8 mouse cellular contexts compared by ENCODE assay signal in the genomic region with DNA sequence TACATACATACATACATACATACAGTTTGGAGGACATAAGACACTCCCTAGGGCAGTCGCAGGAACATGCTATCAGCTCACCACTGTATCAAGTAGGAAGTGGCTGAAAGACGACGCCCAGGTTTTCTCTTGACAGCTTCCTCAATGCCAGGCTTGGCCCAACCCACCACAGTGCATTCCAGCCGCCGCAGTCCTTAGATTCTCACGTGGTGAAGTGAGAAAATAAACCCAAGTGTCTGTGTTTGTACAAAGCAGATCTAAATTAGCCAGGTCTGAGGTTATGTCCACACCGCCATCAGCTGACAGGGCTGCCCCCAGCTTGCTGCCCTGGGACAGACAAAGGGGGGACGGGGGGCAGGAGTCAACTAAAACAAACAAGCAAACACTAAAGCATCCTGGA.
DNase-seq lines count a peak whose midpoint lies in the region; ATAC-seq lines count a peak whose summit lies in the region.

No protein-coding gene starts in this region.

- H3K9me3 ChIP-seq in heart, embryonic 11.5 days (replicated peaks; ENCODE audit: control insufficient read depth, low read length) = no peaks in the 10 kb centered on the region

- DNase-seq in heart, adult 8-10 months (ENCODE audit: low spot score) = no peak
- DNase-seq in embryo, embryonic 11 days = peak; percentile 70
- DNase-seq in kidney, postnatal 14 days = peak; percentile 14
- DNase-seq in layer of hippocampus, adult 18-20 months (ENCODE audit: low spot score in 2 of 2) = no peak
- DNase-seq in left cerebral cortex, adult 18-20 months (ENCODE audit: low spot score in 2 of 2) = no peak
- no peak for DNase-seq in frontal cortex, adult 2 months (ENCODE audit: extremely low spot score in 1 of 2, low spot score in 1 of 2)

- H3K4me2 ChIP-seq in heart, embryonic 11.5 days = peak overlapping the region; percentile 39

- 0 out of 2 replicates have a peak, but pooled peaks have one; percentile 50 for ATAC-seq in heart, embryonic 11.5 days (replicated peaks; ENCODE audit: insufficient number of reproducible peaks, low FRiP score, low TSS enrichment)
- peak; percentile 78 for ATAC-seq in megakaryocyte-erythroid progenitor cell, adult 5-6 weeks (replicated peaks; ENCODE audit: low FRiP score, low TSS enrichment, poor library complexity, severe bottlenecking)

- 0 out of 2 replicates have a peak overlapping the region, but pooled peaks have one; percentile 24 for H3K27ac ChIP-seq in heart, embryonic 11.5 days (ENCODE audit: low read depth, low read length)

- 3% methylated on average over 8 of the region's 8 CpGs for WGBS in heart, embryonic 11.5 days (ENCODE audit: insufficient replicate concordance)

- no peak overlapping the region for H3K9ac ChIP-seq in heart, embryonic 11.5 days (ENCODE audit: low read depth, low read length)

- peaks cover 8% of the 10 kb centered on the region for H3K4me1 ChIP-seq in heart, embryonic 11.5 days (ENCODE audit: control insufficient read depth, insufficient read depth, low read length)

- no peaks in the 10 kb centered on the region for H3K36me3 ChIP-seq in heart, embryonic 11.5 days (ENCODE audit: control insufficient read depth, insufficient read depth, low read length)

- H3K27me3 ChIP-seq in heart, embryonic 11.5 days (ENCODE audit: control insufficient read depth, insufficient read depth, low read length) = no peaks in the 10 kb centered on the region

- H3K4me3 ChIP-seq in heart, embryonic 11.5 days (ENCODE audit: low read depth, low read length) = no peak overlapping the region

Comparison
In these comparisons a context has a peak if more than half of its experiments do, and no peak if none do; other contexts are left out.
1. DNase-seq: peak in embryo, embryonic 11 days (single experiment) and kidney, postnatal 14 days (single experiment); none in heart, adult 8-10 months (single experiment), layer of hippocampus, adult 18-20 months (0 of 2), left cerebral cortex, adult 18-20 months (0 of 2) and frontal cortex, adult 2 months (0 of 2).